Mouse (Mus musculus): Measurements from ENCODE around the gene Uba6.

Uba6 gene

GRCm38 (mm10) chr5:86172449-86173161 lies at the start of gene Uba6:
Gene Uba6 (minus strand): TSS chr5:86172803.
- peak; percentile 97 for ATAC-seq (ENCODE audit: insufficient number of reproducible peaks, low FRiP score, low TSS enrichment)

- no peak for ATAC-seq (ENCODE audit: insufficient number of reproducible peaks, low FRiP score, low TSS enrichment)
Measured at GRCm38 (mm10) chr5:86197801-86198200, 25.2 kb upstream of the Uba6 start, which contains the start of gene Gnrhr. Gene Gnrhr (minus strand): TSS chr5:86197901.

GRCm38 (mm10) chr5:86191356-86191755 lies 18.8 kb upstream of the Uba6 start:
- peak; percentile 81 for ATAC-seq (ENCODE audit: insufficient number of reproducible peaks, low FRiP score, low TSS enrichment)

- ATAC-seq (ENCODE audit: insufficient number of reproducible peaks, low FRiP score, low TSS enrichment): no peak
Measured at GRCm38 (mm10) chr5:86190770-86191169, 18.2 kb upstream of the Uba6 start.

GRCm38 (mm10) chr5:86190290-86190689 lies 17.7 kb upstream of the Uba6 start:
- ATAC-seq (ENCODE audit: insufficient number of reproducible peaks, low FRiP score, low TSS enrichment): no peak

GRCm38 (mm10) chr5:86187441-86187840 lies 14.8 kb upstream of the Uba6 start:
- ATAC-seq (ENCODE audit: insufficient number of reproducible peaks, low FRiP score, low TSS enrichment): no peak

- ATAC-seq (ENCODE audit: insufficient number of reproducible peaks, low FRiP score, low TSS enrichment): no peak
Measured at GRCm38 (mm10) chr5:86173778-86174177, 1.2 kb upstream of the Uba6 start.

- ATAC-seq (ENCODE audit: insufficient number of reproducible peaks, low FRiP score, low TSS enrichment): no peak; the same call in 1 of the 2 replicates
Measured at GRCm38 (mm10) chr5:86172088-86172448, 535 bp downstream of the Uba6 start.

- ATAC-seq (ENCODE audit: insufficient number of reproducible peaks, low FRiP score, low TSS enrichment): no peak
Measured at GRCm38 (mm10) chr5:86129828-86130227, 42.8 kb downstream of the Uba6 start.

- ATAC-seq (ENCODE audit: insufficient number of reproducible peaks, low FRiP score, low TSS enrichment): no peak
Measured at GRCm38 (mm10) chr5:86128749-86129148, 43.9 kb downstream of the Uba6 start.

GRCm38 (mm10) chr5:86118457-86119094 lies 54.0 kb downstream of the Uba6 start:
- no peak for ATAC-seq (ENCODE audit: insufficient number of reproducible peaks, low FRiP score, low TSS enrichment)

- ATAC-seq (ENCODE audit: insufficient number of reproducible peaks, low FRiP score, low TSS enrichment): no peak
Measured at GRCm38 (mm10) chr5:86113997-86114396, 58.6 kb downstream of the Uba6 start.

GRCm38 (mm10) chr5:86113037-86113436 lies 59.6 kb downstream of the Uba6 start:
- no peak for ATAC-seq (ENCODE audit: insufficient number of reproducible peaks, low FRiP score, low TSS enrichment)

GRCm38 (mm10) chr5:86111074-86111473 lies 61.5 kb downstream of the Uba6 start:
- ATAC-seq (ENCODE audit: insufficient number of reproducible peaks, low FRiP score, low TSS enrichment): no peak

- ATAC-seq (ENCODE audit: insufficient number of reproducible peaks, low FRiP score, low TSS enrichment): no peak
Measured at GRCm38 (mm10) chr5:86106610-86107009, 66.0 kb downstream of the Uba6 start.

GRCm38 (mm10) chr5:86102176-86102575 lies 70.4 kb downstream of the Uba6 start:
- ATAC-seq (ENCODE audit: insufficient number of reproducible peaks, low FRiP score, low TSS enrichment): no peak

GRCm38 (mm10) chr5:86100621-86101020 lies 72.0 kb downstream of the Uba6 start:
- ATAC-seq (ENCODE audit: insufficient number of reproducible peaks, low FRiP score, low TSS enrichment): no peak

- no peak for ATAC-seq (ENCODE audit: insufficient number of reproducible peaks, low FRiP score, low TSS enrichment)
Measured at GRCm38 (mm10) chr5:86098988-86099387, 73.6 kb downstream of the Uba6 start.

GRCm38 (mm10) chr5:86094754-86095153 lies 77.8 kb downstream of the Uba6 start:
- ATAC-seq (ENCODE audit: insufficient number of reproducible peaks, low FRiP score, low TSS enrichment): no peak

- no peak for ATAC-seq (ENCODE audit: insufficient number of reproducible peaks, low FRiP score, low TSS enrichment)
Measured at GRCm38 (mm10) chr5:86086751-86087150, 85.9 kb downstream of the Uba6 start.

- ATAC-seq (ENCODE audit: insufficient number of reproducible peaks, low FRiP score, low TSS enrichment): no peak
Measured at GRCm38 (mm10) chr5:86084979-86085378, 87.6 kb downstream of the Uba6 start.

GRCm38 (mm10) chr5:86083987-86084386 lies 88.6 kb downstream of the Uba6 start:
- no peak for ATAC-seq (ENCODE audit: insufficient number of reproducible peaks, low FRiP score, low TSS enrichment)

Data from cerebellum, adult (tissue).